Mouse (Mus musculus) forebrain, embryonic 14.5 days (tissue): Measurements from ENCODE around the gene Syt7. TPM values are rescaled to one million over a fixed set of nuclear protein-coding genes. Genes with fewer than 3 reads are reported as not detected.

Experiments
- ATAC-seq: fragments of 200-750 bp; cut with Nextera tagmentation; 2 replicates; pipeline ENCODE4 v1.8.0; 2017; ENCODE audit warnings: mild to moderate bottlenecking, moderate library complexity
- DNase-seq: peaks from one replicate; pipeline ENCODE4 v3.0.0-alpha.2; 2015; ENCODE audit warnings: low spot score
- H3K27ac ChIP-seq: fragments of 300-500 bp; sonication (generic); 2 replicates; pipeline ENCODE4 v1.5.1; 2014; ENCODE audit warnings: low read depth, mild to moderate bottlenecking, control low read depth, low read length, moderate library complexity
- H3K27me3 ChIP-seq: fragments of 300-500 bp; sonication (generic); replicated peaks from 2 replicates; pipeline ENCODE4 v1.6.1; 2014; ENCODE audit warnings: low read length, control low read depth, mixed read lengths; ENCODE audit not compliant: control insufficient read depth, insufficient read depth
- H3K36me3 ChIP-seq: fragments of 300-500 bp; sonication (generic); 2 replicates; pipeline ENCODE4 v1.6.1; 2014; ENCODE audit warnings: low read length, control low read depth; ENCODE audit not compliant: control insufficient read depth, insufficient read depth
- H3K4me1 ChIP-seq: fragments of 300-500 bp; sonication (generic); 2 replicates; pipeline ENCODE4 v1.6.1; 2014; ENCODE audit warnings: antibody characterized with exemption, low read length, control low read depth; ENCODE audit not compliant: control insufficient read depth, insufficient read depth
- H3K4me2 ChIP-seq: fragments of 300-500 bp; sonication (generic); 2 replicates; pipeline ENCODE4 v1.6.1; 2014; ENCODE audit warnings: mild to moderate bottlenecking, control low read depth, low read length
- H3K4me3 ChIP-seq: fragments of 300-500 bp; sonication (generic); 2 replicates; pipeline ENCODE4 v1.5.1; 2014; ENCODE audit warnings: low read depth, low read length, control low read depth
- H3K9ac ChIP-seq: fragments of 300-500 bp; sonication (generic); 2 replicates; pipeline ENCODE4 v1.6.1; 2014; ENCODE audit warnings: mild to moderate bottlenecking, low read length, control low read depth, moderate library complexity
- H3K9me3 ChIP-seq: fragments of 300-500 bp; sonication (generic); replicated peaks from 2 replicates; pipeline ENCODE4 v1.6.1; 2016; ENCODE audit warnings: low read length, control low read depth, mixed read lengths; ENCODE audit not compliant: control insufficient read depth
- WGBS: fragments of 180-500 bp; shearing (Covaris S2); extraction: QIAGEN DNeasy Blood & Tissue Kit; methylation state at CpG from one replicate; pipeline ENCODE4 v1.1.7; 2014; 5-methylcytosine and 5-hydroxymethylcytosine counted together
- polyA plus RNA-seq: library from polyadenylated mRNA; unstranded; fragments of >200 nt; fragmentation: Nextera tagmentation; extraction: Ambion mirVana; gene quantifications from 2 replicates; pipeline ENCODE4 v1.2.1, GENCODE M21; 2014

Gene Syt7
- polyA plus RNA-seq, 1 experiment from 2014 or later: 5.8 TPM

GRCm38 (mm10) chr19:10425484-10426270 is 36.8 kb downstream of the Syt7 start:
- H3K27ac ChIP-seq: no peak overlapping the region
- 0 out of 2 replicates have a peak overlapping the region, but pooled peaks have one; percentile 17 for H3K9ac ChIP-seq
- no peaks in the 10 kb centered on the region; the same call in 1 of the 2 replicates for H3K36me3 ChIP-seq
- H3K27me3 ChIP-seq: 0 out of 2 replicates have a peak, but pooled peaks cover 4% of the 10 kb centered on the region
- no peak overlapping the region for H3K4me2 ChIP-seq
- WGBS: 51% methylated on average over 13 of the region's 13 CpGs
- peaks cover 9% of the 10 kb centered on the region for H3K4me1 ChIP-seq
- DNase-seq (no peak), ATAC-seq (no peak)
- H3K9me3 ChIP-seq: no peaks in the 10 kb centered on the region
- no peak overlapping the region for H3K4me3 ChIP-seq

- H3K27me3 ChIP-seq: 0 out of 2 replicates have a peak, but pooled peaks cover 3% of the 10 kb centered on the region
- no peaks in the 10 kb centered on the region; the same call in 1 of the 2 replicates for H3K36me3 ChIP-seq
- H3K9ac ChIP-seq: peak overlapping the region; percentile 17; the same call in 1 of the 2 replicates
- DNase-seq (no peak), ATAC-seq (no peak)
- H3K4me3 ChIP-seq: no peak overlapping the region
- WGBS: 51% methylated on average over 22 of the region's 25 CpGs
- no peaks in the 10 kb centered on the region for H3K9me3 ChIP-seq
- no peak overlapping the region for H3K4me2 ChIP-seq
- no peak overlapping the region for H3K27ac ChIP-seq
- peaks cover 9% of the 10 kb centered on the region for H3K4me1 ChIP-seq
These were observed 37.4 kb downstream of the Syt7 start for GRCm38 (mm10) chr19:10426312-10426711.

GRCm38 (mm10) chr19:10426793-10427192 is 37.9 kb downstream of the Syt7 start:
- ATAC-seq: no peak
- H3K27ac ChIP-seq: no peak overlapping the region
- H3K4me3 ChIP-seq: no peak overlapping the region
- no peaks in the 10 kb centered on the region for H3K9me3 ChIP-seq
- WGBS: 53% methylated on average over 6 of the region's 6 CpGs
- peaks cover 9% of the 10 kb centered on the region for H3K4me1 ChIP-seq
- no peaks in the 10 kb centered on the region; the same call in 1 of the 2 replicates for H3K36me3 ChIP-seq
- no peak overlapping the region for H3K4me2 ChIP-seq
- no peak overlapping the region for H3K9ac ChIP-seq
- H3K27me3 ChIP-seq: no peaks in the 10 kb centered on the region
- no peak for DNase-seq

- Histone ChIP-seq H3K4me3 (no peak overlapping the region), H3K4me2 (no peak overlapping the region), H3K27me3 (no peaks in the 10 kb centered on the region), H3K9ac (no peak overlapping the region), H3K4me1 (peaks cover 6% of the 10 kb centered on the region), H3K27ac (no peak overlapping the region), H3K9me3 (no peaks in the 10 kb centered on the region), H3K36me3 (no peaks in the 10 kb centered on the region; the same call in 1 of the 2 replicates)
- DNase-seq (no peak), ATAC-seq (no peak)
- 88% methylated on average over 9 of the region's 9 CpGs for WGBS
These were observed 38.5 kb downstream of the Syt7 start for GRCm38 (mm10) chr19:10427431-10427830.

GRCm38 (mm10) chr19:10429371-10429770 is 40.5 kb downstream of the Syt7 start:
- ATAC-seq (no peak), DNase-seq (no peak)
- no peaks in the 10 kb centered on the region for H3K27me3 ChIP-seq
- no peaks in the 10 kb centered on the region; the same call in 1 of the 2 replicates for H3K4me1 ChIP-seq
- H3K9ac ChIP-seq: no peak overlapping the region
- H3K36me3 ChIP-seq: no peaks in the 10 kb centered on the region; the same call in 1 of the 2 replicates
- H3K9me3 ChIP-seq: no peaks in the 10 kb centered on the region
- no peak overlapping the region for H3K27ac ChIP-seq
- no peak overlapping the region for H3K4me2 ChIP-seq
- H3K4me3 ChIP-seq: no peak overlapping the region
- 77% methylated on average over 8 of the region's 8 CpGs for WGBS

- Histone ChIP-seq H3K36me3 (no peaks in the 10 kb centered on the region; the same call in 1 of the 2 replicates), H3K4me1 (no peaks in the 10 kb centered on the region; the same call in 1 of the 2 replicates), H3K4me3 (no peak overlapping the region), H3K9ac (no peak overlapping the region), H3K9me3 (no peaks in the 10 kb centered on the region), H3K27ac (no peak overlapping the region), H3K27me3 (no peaks in the 10 kb centered on the region), H3K4me2 (no peak overlapping the region)
- DNase-seq (no peak), ATAC-seq (no peak)
- 61% methylated on average over 3 of the region's 3 CpGs for WGBS
These were observed 42.5 kb downstream of the Syt7 start for GRCm38 (mm10) chr19:10431410-10431809.

GRCm38 (mm10) chr19:10431841-10432240 is 43.0 kb downstream of the Syt7 start:
- no peaks in the 10 kb centered on the region; the same call in 1 of the 2 replicates for H3K4me1 ChIP-seq
- H3K27me3 ChIP-seq: no peaks in the 10 kb centered on the region
- 32% methylated on average over 4 of the region's 4 CpGs for WGBS
- no peak overlapping the region for H3K4me2 ChIP-seq
- H3K9me3 ChIP-seq: no peaks in the 10 kb centered on the region
- H3K27ac ChIP-seq: no peak overlapping the region
- ATAC-seq: peak; percentile 52; the same call in 1 of the 2 replicates
- peak; percentile 65 for DNase-seq
- H3K4me3 ChIP-seq: no peak overlapping the region
- no peaks in the 10 kb centered on the region; the same call in 1 of the 2 replicates for H3K36me3 ChIP-seq
- no peak overlapping the region for H3K9ac ChIP-seq

- WGBS: 76% methylated on average over 7 of the region's 7 CpGs
These were observed 44.3 kb downstream of the Syt7 start for GRCm38 (mm10) chr19:10433225-10433624.

More at GRCm38 (mm10) chr19:10433225-10433624, 44.3 kb downstream of the Syt7 start:
- Histone ChIP-seq H3K4me2 (no peak overlapping the region), H3K4me1 (no peaks in the 10 kb centered on the region; the same call in 1 of the 2 replicates), H3K9ac (no peak overlapping the region), H3K27ac (no peak overlapping the region), H3K9me3 (no peaks in the 10 kb centered on the region), H3K4me3 (no peak overlapping the region), H3K27me3 (no peaks in the 10 kb centered on the region), H3K36me3 (no peaks in the 10 kb centered on the region)
- no peak for DNase-seq
- ATAC-seq: no peak
